Mouse (Mus musculus): ENCODE results near the gene Slc22a23.

The Slc22a23 gene

DNA sequence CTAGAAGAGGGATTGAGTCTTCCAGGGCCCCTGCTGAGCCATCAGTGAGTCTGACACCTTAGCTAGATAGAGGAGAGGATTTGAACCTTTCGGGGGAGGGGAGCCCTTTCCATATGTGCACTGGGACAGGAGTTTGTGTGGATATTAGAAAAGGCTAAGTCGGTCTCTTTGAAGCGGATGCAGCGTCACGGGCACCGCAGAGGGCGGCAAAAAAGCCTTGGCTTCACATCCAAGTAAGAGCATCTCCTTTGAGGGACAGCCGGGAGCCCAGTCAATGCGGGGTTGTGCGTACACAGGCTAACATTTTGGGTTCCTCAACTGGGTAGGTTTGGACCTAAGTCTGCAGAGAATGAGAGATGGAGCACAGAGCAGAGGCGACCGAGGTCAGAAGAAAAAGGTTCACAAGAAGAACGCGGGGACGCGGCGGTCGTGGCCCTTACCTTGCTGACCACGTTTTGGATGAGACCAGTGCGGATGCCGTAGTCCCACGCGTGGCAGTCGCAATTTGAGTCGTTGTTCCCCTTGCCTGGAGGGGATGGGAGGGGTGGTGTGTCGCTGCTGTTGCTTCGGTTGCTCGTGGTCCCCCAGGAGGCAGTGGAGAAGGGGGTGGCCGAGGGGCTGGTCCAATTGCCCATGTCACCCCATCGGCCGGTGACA, 1.1 kb downstream of the Slc22a23 start:
- DNase-seq, result peak; percentile 26

DNA sequence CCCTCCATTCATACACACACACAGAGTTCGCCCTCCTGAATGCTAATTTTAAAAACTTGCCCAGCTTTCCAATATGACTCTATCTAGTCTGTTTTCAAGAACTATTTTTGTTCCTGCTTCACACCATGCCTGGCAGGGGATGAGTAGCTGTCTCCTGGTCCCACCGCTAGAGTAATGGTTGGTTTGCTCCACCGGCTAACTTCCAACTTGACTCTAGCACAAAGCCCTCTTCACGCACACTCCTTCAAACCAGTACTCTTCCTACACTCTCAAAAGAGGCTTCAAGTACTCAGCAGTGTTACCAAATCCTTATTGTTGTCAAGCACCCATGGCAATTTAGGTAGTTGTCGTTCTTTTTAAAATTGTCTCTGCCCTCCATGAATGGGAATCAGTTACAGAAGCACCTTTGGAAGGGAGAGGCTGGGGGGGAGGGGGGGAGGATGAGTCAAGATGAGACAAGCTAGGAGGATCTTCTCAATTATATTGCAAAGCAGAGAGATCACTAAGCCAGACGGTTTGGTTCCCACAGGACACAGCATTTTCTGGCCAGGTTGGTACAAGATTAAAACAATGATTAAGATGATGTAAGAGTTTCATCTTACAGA, 2.6 kb downstream of the Slc22a23 start:
- DNase-seq, result peak; percentile 56

DNA sequence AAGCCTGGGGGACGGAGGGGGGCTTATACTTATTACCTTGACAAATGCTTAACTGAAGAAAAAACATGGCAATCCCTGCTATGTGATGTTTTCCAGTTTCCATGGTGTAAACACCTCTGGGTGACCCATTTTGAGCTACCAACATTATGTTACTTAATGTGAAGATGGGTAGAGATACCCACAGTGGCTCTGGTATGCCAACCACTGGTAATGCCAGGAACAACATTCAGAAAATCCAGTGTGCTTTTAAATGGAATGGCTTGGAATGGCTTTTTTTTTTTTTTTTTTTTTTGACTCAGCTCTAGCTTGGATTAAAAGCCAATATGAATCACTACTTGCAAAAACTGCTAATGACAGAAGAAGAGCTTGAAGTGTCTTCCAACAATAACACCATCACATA, 8.1 kb downstream of the Slc22a23 start:
- DNase-seq, result no peak

DNA sequence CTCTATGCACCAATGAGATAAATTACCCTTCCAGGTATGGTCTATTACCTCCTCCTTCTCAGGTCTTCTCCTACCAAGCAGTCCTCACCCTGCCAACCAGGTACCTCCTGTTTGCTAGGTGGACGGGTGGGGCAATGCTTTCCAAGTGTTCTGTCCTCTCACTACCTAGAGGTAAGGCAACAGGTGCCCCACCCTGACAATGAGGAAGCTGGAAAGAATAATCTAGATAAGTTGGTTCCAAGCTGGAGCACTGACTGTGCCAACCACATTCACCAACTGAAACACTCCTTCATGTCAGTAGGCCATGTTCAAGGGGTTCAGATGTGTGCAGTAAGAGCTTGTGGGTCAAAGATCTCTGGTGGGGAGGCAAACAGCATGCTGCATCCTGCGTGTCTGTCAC, 10.1 kb downstream of the Slc22a23 start:
- peak; percentile 8 for DNase-seq

DNA sequence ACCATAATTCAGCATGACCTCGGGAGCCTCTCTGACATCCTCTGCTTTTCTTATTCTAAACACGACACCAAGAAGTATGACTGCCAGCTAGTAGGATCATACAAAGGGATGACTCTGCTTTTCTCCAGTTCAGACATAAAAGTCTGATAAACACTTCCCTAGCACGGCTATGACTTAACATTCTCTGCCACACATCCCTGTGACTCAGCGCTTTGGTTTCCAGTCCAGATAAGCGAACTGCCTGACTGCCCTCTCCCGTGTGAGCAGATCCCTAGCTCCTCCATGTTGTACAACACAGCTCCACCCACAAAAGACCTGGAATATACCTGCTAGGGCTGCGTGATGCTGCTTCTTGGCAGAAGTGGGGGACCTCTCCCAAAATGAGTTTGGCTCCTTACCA, 12.2 kb downstream of the Slc22a23 start:
- peak; percentile 59 for DNase-seq

DNA sequence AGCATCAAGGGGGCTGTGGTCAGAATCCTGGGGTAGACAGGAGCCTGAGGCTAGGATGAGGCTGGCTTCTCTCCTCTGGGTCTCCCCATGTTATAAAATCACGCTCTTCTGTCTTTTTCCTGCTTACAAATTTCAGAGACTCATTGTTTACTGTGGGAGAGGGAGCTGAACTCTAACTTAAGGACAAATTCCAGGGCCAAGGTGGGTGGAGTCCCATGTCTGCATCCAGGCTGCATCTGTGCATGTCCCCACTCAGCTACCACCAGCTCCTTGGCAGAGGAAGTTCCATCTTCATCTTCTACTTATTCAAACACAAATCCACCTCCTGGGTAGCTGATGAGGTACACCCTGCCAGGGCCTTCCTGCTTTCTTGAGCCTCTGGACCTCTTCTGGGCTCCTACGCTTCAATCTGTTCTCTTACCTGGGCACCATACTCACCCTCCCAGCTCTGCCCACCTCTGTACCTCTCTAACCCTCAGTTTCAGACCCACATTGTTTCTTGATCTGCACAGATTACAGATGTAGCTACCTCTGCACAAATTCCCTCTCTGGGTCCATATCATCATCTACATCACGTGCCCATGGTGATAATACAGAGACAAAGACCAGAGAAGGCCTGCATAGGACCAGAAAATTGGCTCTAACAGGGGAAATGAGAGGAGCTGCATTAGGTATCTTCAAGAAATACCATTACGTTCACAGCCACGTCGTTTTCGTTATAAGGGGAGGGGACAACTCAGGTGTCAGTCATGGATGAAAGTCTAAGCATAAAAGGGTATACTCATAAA, 13.4 kb downstream of the Slc22a23 start:
- no peak for DNase-seq

DNA sequence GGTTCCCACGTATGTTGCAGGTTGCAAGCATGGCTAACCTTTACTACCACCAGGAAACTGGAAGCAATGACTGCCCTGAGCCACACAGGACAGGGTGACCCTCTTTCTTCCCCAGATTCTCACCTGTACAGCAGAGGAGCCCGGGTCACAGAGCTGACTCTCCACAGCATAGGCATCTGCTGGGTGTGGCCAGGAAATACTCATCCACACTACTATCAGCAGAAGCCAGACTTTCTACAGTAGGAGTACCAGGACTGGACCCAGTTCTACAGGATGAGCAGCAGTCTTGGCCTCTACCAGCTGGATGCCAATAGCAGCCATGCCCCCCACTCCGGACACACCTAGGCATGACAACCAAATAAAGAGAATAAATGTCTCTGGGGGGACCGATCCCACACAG, 15.4 kb downstream of the Slc22a23 start:
- no peak for DNase-seq

DNA sequence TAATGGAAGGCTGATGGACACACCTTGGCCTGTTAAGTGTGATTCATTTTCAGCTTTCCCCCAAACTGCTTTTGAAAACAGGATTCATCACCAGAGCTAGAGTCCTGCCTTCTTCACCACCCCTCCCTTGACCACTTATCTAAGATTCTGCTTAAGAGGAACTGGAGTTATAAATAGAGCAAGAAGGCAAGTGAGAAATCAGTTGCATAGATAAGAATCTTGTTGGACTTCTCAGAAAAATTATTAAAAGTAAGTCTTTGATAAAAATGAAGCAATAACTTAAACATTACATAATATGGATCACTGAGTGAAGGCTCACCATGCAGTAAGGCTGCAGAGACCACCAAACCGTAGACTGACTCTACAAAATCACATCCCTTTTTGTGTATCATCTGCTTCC, 18.0 kb downstream of the Slc22a23 start:
- DNase-seq, result no peak

DNA sequence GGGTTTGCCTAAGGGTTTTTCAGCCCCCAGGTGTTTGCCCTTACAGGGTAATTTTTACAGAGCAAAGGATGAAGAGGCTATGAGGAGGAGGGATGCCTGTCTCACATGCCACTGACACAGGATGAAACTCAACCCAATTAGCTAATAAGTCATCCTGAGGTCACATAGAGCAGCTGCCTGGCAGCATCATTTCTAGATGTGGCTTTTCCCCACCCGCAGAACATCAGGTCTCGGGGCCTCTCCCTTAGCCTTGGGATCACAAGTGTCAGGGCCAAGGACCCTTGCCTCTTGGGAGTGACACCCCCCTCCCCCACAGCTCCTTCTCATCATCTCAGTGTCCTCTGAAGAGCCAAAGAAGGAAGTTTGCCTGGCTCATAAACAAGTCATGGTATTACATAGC, 21.6 kb downstream of the Slc22a23 start:
- DNase-seq, result no peak

DNA sequence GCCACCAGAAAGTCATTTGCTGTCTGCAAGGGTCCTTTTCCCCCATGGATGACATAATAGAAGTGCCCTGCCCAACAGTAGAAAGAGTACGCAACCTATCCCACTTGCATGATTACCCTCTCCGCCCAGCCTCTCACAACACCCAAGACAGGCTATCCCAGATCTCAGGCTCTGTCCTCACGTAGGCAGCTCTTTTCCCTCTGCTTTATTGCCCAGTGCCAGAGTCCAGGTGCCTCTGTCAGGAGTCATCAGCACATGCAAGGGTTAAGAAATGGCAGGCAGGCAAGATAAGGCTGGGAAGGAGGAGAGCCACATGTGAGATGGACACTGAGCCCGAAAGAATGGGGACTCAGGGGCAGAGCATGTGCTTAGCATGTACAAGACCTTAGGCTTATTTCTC, 24.5 kb downstream of the Slc22a23 start:
- no peak for DNase-seq

DNA sequence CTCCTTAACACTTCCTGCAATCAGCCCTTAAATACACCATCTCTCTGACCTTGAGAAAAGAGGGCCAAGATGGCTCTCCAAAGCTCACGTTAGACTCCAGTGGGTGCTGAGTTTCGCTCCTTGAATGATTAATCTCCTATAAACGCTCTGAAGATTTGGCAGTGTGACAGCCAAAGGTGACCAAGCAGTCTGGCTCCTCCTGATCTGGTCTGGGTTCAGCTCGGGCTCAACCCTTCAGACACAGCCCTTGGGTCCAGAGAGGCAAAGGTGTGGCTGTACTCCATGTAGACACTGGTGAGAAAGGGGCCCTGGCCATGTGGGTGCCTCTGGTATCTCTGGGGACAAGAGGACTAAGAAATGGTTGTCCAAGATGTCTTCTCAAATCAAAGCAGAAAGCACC, 27.9 kb downstream of the Slc22a23 start:
- DNase-seq, result peak; percentile 46

DNA sequence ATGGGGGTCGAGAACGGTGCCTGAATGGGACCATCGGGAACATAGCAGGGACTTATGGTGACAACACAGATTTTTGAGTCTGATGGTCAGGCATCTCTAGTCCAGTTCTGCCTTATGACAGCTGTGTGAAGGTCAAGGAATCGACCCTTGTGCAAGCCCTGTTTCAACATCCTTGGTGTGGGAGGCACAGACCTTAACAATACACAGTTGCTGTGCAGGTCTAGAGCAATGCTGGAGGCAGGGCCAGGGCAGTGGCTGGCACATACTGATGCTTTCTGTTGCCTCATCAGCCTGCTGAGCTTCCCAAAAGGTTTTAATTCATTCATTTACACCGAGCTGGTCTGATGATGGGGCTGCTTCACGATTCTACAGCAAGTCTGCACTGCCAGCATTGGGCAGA, 28.5 kb downstream of the Slc22a23 start:
- no peak for DNase-seq

DNA sequence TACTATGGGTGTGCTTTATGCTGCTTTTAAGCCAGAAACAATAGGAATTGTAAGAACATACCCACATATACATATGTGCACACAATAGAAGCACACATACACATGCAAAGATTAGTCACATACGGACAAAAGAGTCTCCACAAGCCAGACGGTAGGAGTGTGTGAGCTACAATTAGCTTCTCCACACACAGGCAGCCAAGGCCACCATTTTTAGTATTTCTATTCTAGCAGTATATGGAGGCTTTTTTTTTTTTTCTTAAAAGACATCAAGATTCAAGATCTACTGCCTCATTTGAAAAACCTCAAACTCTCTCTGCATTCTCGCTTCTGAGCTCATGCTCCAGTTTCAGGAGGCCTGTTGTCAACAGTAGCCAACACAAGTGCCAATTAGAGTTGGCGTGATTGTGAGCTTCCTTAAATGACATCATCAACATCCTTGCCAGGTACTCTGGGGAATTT, 31.9 kb downstream of the Slc22a23 start:
- peak; percentile 52 for DNase-seq

DNA sequence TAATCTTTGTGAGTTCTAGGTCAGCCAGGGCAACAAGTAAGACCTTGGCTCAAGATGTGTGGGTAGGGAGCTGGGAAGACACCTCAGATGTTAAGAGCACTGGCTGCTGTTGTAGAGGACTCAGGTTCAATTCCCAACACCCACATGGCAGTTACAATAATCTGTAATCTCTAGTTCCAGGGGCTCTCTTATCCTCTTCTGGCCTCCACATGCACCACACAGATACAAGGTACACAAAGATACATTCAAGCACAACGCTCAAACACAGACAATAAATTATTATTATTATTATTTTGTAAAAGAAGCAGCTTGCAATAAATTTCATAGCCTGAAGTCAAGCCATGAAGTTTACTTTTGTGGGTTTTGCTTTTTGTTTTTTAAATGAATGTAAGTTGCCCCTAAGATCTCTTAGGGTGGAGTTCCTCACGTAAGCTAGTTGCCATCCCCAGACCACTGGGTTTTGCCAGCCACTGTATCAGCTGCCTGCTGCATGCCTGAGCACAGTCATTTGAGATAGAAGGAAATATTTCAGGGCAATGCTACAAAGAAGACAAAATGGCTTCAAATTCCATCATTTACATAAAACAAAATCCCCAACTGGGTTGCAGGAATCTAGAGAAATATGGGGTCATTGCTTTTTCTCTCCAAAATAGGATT, 32.5 kb downstream of the Slc22a23 start:
- no peak for DNase-seq

DNA sequence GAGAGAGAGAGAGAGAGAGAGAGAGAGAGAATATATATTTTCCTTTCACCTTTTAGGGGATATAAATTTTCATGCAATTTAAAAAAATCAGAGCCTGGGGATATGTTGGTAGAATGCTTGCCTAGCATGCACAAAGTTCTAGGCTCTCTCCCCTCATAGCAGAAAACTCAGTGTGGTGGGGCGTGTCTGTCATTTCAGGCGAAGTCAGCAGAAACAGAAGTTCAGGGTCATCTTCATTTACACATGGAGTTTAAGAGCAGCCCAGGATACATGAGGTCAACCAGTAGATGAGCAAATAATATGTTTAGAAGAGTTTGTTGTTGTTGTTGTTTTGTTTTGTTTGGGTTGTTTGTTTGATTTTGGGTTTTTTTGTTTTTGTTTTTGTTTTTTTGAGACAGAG, 33.4 kb downstream of the Slc22a23 start:
- no peak for DNase-seq

DNA sequence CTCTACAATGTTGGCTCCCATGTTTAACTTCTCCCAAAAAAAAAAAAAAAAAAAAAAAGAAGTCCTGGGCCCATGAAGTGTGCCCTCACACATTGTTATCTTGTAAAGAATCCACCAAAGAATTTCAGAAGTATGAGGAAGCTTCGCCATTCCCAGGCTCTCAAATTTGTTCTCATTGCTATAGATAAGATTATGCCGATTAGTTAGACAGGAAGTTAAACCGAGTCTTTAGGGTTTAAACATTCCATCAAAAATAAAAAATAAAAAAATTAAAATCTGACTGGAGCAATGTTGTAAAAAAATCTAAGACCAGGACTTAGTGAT, 36.4 kb downstream of the Slc22a23 start:
- no peak for DNase-seq

DNA sequence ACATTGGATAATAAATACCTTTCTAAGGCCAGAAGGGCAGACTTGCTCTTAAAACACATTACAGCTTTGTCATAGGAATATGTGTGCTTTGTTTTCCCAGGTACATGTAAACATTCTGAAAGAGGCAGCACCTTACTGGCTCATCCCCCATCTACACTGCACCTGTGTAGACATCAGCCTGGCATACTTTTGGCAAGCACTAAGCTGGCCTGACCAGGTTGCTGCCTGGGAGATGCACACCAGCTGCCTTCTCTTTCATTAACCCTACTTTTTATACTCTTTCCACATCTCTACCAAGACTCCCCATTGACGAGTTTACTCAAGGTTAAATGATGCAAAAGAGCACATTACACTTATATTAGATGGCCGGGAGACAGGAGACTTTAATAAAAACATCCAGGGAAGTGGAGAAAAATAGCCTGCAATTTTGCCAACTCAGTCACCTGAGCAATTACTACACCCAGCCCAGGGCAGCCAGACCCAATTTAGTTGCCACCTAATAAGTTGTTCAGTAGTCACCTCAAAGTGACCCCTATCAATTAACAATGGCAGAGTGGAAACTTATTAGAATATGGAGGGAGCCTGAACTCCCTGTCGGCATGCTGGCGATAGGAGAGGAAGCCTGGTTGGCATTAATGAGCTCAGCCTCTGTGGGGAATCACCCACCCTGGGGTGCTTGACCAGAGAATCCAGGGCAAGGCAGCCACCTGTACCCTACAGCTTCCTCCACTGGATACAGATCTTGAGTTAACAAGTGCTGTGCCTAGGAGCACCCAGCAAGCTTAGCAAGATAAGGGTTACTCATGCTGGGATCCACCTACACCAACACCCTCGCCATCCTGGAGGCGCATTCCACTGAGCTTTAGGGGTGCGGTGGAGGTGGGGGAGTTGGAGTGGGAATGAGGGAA, 37.0 kb downstream of the Slc22a23 start:
- DNase-seq, result no peak

DNA sequence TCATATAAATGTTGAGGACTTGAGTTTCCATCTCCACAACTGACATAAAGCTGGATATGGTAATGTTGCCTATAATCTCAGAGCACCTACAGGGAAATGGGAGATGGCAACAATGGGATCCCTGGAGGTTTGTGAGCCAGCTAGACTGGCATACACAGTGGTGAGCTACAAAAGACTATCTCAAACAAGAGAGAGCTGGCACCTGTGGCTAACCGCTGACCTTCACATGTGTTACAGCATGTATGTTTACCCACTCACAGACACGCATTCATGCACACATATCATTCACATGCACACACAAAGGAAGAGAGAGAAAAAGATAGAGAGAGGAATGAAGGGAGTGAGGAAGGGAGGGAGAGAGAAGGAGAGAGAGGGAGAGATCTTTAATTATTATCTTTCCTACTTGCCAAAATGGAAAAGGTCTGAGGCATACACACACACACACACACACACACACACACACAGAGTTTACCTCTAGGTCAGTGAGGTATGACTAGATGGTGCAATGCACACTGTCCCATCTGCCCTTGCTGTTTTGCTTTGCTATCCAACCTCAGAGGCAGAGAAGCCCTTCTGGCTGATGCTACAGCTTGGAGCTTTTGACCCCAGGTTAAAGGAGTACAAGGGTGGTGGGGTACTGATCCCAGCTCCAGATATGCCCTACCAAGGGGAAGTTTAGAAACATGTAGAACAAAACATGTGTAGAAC, 38.9 kb downstream of the Slc22a23 start:
- DNase-seq, result no peak

DNA sequence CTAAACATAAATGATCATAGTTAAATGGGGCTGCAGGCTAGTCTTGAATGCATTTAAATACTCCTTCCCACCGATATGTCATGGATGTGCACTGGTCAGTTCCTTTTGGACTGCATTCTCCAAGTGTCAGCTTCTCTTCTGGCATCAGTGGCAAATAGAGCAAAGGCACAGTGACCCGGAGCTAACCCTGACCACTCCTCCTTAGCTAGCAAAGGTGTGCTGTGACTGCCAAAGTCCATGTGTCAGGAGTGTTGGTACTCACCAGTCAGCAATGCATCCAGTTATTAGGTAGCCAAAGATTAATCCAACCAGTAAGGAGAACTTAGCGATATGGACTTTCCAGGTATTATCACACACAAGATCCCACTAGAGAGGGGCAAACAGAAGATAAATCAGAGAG, 40.1 kb downstream of the Slc22a23 start:
- no peak for DNase-seq

DNA sequence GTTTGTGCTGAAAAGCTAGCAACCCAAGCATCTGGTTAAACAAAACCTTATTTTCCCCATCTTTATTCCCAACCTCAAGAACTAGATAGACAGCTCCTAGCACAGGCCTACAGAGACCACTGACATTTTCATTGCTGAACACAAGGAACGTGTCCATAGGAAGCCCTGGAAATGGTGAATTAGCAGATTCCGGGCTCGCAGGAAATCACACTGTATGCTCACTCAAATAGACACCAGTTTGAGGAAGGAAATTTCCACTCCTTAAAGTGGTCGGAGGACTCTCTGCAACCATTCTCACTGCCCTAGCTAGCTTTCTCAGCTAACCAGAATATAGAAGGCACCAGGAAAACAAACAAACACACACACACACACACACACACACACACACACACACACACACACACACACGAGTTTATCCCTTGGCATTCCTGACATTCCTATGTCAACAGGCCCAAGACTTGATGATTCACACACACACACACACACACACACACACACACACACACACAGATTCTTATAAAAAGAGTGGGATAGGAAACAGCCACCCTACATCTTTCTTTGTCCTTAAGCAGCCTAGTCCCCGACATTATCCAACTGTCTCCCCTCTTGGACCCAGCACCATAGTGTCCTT, 41.5 kb downstream of the Slc22a23 start:
- no peak for DNase-seq

DNA sequence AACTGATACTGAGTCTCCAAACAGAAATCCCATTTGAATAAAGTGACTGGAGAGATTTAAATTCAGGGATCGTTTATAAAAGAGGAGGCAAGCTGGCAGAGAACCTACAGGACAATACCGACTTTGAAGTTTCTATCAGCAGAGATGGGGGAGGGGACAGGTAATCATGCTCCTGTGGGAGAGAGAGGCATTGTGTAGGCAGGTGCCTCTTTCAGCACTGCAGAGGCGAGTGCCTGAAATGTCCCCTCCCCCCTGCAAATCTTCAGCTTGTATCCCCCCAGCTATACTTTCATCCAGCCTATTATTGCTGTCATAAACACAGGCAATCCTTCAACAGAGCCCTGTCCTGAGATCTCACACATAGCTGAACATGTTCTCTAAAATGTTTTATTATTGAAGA, 43.4 kb downstream of the Slc22a23 start:
- DNase-seq, result no peak

All from lung, postnatal 36 days (tissue).